Mouse (Mus musculus): ENCODE results near the gene Mael. TPM values are rescaled to one million over a fixed set of nuclear protein-coding genes. Genes with fewer than 3 reads are reported as not detected.

Gene Mael
- polyA plus RNA-seq, 1 experiment from 2014 or later = 0.20 TPM

GRCm38 (mm10) chr1:166253898-166254894 lies 15.6 kb upstream of the Mael start, which contains the start of gene Ildr2:
TSS of gene Ildr2 (plus strand) at chr1:166254139.
- Histone ChIP-seq H3K27me3 (ENCODE audit: control insufficient read depth, insufficient read depth, low read length) (peaks cover 8% of the 10 kb centered on the region; the same call in 1 of the 2 replicates), H3K9ac (peak within 1 kb of the TSS; percentile 63), H3K9me3 (ENCODE audit: control insufficient read depth, low read length) (no peaks in the 10 kb centered on the region), H3K27ac (peak within 1 kb of the TSS; percentile 28; the same call in 1 of the 2 replicates), H3K36me3 (replicated peaks; ENCODE audit: control insufficient read depth, insufficient read depth) (no peaks in the 10 kb centered on the region), H3K4me2 (replicated peaks) (peak within 1 kb of the TSS; percentile 90), H3K4me1 (replicated peaks; ENCODE audit: control insufficient read depth, insufficient read depth, low read length) (peaks cover 29% of the 10 kb centered on the region), H3K4me3 (replicated peaks; ENCODE audit: low read length) (peak within 1 kb of the TSS; percentile 41)
- under 1% methylated on average over 57 of the region's 72 CpGs for WGBS
- peak; percentile 74 for ATAC-seq (ENCODE audit: low FRiP score)
- DNase-seq (ENCODE audit: low spot score) = peak; percentile 65

DNA sequence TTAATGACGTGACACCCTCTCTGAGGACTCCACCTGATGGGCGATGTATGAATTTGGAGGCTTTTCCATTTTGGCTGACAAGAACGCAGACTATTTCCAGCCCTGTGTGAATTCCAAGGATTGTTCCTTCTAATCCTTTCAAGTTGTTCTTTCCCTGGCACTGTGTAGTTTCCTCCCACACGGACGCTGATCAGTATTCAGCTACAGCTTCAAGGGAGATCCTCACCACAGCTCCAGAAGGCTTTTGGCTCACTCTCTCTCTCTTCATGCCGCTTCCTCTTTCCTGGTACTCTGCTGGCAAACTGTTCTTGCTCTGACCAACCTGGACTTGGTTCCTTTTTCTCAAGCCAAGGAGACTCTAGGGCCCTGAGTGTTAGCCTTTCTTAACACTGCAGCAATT lies 5.7 kb upstream of the Mael start:
- DNase-seq (ENCODE audit: low spot score) = no peak

DNA sequence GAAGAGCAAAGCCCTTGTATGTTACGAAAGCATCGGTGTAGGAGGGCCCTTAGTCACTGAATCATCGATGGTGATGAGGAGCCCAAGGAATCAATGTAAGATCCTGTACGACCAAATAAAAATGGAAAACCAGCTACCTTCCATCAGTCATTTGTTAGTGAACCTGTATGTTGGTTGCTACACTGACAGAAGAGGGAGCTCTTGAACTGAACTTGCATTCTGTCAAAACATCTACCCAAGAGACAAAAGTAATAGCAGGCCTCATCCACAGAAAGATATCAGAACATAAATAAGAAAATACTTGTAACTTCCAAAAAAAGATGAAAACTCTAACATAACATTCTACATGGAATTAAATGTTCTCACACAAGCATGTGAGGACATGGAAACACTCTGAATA lies 24.4 kb downstream of the Mael start:
- no peaks in the 10 kb centered on the region for H3K9me3 ChIP-seq (ENCODE audit: control insufficient read depth, low read length)
- no peaks in the 10 kb centered on the region for H3K36me3 ChIP-seq (replicated peaks; ENCODE audit: control insufficient read depth, insufficient read depth)
- H3K4me2 ChIP-seq (replicated peaks) = no peak overlapping the region
- ATAC-seq (ENCODE audit: low FRiP score) (no peak), DNase-seq (ENCODE audit: low spot score) (no peak)
- H3K4me3 ChIP-seq (replicated peaks; ENCODE audit: low read length) = no peak overlapping the region
- no peak overlapping the region for H3K9ac ChIP-seq
- no peaks in the 10 kb centered on the region for H3K4me1 ChIP-seq (replicated peaks; ENCODE audit: control insufficient read depth, insufficient read depth, low read length)
- no peak overlapping the region for H3K27ac ChIP-seq
- WGBS = 81% methylated on average over 4 of the region's 4 CpGs
- no peaks in the 10 kb centered on the region for H3K27me3 ChIP-seq (ENCODE audit: control insufficient read depth, insufficient read depth, low read length)

More for the DNA sequence above, 5.7 kb upstream of the Mael start:
- Histone ChIP-seq H3K9ac (no peak overlapping the region), H3K4me2 (replicated peaks) (no peak overlapping the region), H3K27me3 (ENCODE audit: control insufficient read depth, insufficient read depth, low read length) (no peaks in the 10 kb centered on the region), H3K9me3 (ENCODE audit: control insufficient read depth, low read length) (no peaks in the 10 kb centered on the region), H3K36me3 (replicated peaks; ENCODE audit: control insufficient read depth, insufficient read depth) (no peaks in the 10 kb centered on the region), H3K27ac (no peak overlapping the region), H3K4me1 (replicated peaks; ENCODE audit: control insufficient read depth, insufficient read depth, low read length) (no peaks in the 10 kb centered on the region), H3K4me3 (replicated peaks; ENCODE audit: low read length) (no peak overlapping the region)
- ATAC-seq (ENCODE audit: low FRiP score) = no peak
- WGBS = 75% methylated on average over 6 of the region's 6 CpGs

DNA sequence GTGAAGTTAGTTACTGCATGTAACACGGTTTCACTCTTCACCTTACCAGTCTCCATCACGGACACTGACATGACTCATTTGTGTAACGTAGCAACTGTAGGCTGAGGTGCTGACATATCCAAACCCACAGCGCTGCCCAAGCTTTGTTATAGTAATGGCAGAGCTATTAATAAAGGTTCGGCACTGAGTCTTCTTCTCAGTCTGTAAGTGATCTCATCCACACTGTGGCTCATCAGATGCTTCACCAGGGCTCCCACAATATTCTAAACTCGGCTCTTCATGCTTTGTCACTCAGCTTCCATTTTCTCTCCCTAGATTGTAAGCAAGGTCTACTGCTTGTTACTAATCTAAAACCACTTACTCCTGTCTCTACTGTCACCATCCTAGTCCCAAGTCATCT lies 29.2 kb downstream of the Mael start:
- H3K4me2 ChIP-seq (replicated peaks) = no peak overlapping the region
- no peak overlapping the region for H3K27ac ChIP-seq
- H3K4me3 ChIP-seq (replicated peaks; ENCODE audit: low read length) = no peak overlapping the region
- 87% methylated on average over 6 of the region's 6 CpGs for WGBS
- no peaks in the 10 kb centered on the region for H3K4me1 ChIP-seq (replicated peaks; ENCODE audit: control insufficient read depth, insufficient read depth, low read length)
- no peaks in the 10 kb centered on the region for H3K36me3 ChIP-seq (replicated peaks; ENCODE audit: control insufficient read depth, insufficient read depth)
- no peak for ATAC-seq (ENCODE audit: low FRiP score)
- H3K9me3 ChIP-seq (ENCODE audit: control insufficient read depth, low read length) = no peaks in the 10 kb centered on the region
- H3K27me3 ChIP-seq (ENCODE audit: control insufficient read depth, insufficient read depth, low read length) = no peaks in the 10 kb centered on the region
- no peak overlapping the region for H3K9ac ChIP-seq
- DNase-seq (ENCODE audit: low spot score) = no peak

DNA sequence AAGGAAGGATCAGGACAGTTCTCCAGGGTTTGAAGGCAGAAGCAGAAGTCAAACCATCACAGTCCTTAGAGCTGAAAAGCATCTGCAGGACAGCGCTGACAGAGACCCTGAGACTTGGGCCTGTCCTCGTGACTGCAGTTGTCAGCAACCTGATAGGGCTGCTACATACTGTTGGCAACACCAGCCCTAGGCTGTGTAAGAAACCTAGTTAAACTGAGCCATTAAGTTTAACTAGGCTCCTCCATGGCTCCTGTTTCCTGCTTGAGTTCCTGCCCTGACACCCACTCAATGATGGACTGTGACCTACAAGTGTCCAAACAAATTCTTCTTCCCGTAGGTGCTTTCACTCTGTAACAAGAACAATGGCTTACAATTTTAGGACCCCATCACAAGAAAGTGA lies 33.4 kb downstream of the Mael start:
- Histone ChIP-seq H3K4me1 (replicated peaks; ENCODE audit: control insufficient read depth, insufficient read depth, low read length) (no peaks in the 10 kb centered on the region), H3K9ac (no peak overlapping the region), H3K4me2 (replicated peaks) (no peak overlapping the region), H3K9me3 (ENCODE audit: control insufficient read depth, low read length) (no peaks in the 10 kb centered on the region), H3K4me3 (replicated peaks; ENCODE audit: low read length) (no peak overlapping the region), H3K27ac (no peak overlapping the region), H3K36me3 (replicated peaks; ENCODE audit: control insufficient read depth, insufficient read depth) (no peaks in the 10 kb centered on the region), H3K27me3 (ENCODE audit: control insufficient read depth, insufficient read depth, low read length) (no peaks in the 10 kb centered on the region)
- ATAC-seq (ENCODE audit: low FRiP score) (no peak), DNase-seq (ENCODE audit: low spot score) (no peak)
- WGBS = 86% methylated on average over 3 of the region's 3 CpGs

DNA sequence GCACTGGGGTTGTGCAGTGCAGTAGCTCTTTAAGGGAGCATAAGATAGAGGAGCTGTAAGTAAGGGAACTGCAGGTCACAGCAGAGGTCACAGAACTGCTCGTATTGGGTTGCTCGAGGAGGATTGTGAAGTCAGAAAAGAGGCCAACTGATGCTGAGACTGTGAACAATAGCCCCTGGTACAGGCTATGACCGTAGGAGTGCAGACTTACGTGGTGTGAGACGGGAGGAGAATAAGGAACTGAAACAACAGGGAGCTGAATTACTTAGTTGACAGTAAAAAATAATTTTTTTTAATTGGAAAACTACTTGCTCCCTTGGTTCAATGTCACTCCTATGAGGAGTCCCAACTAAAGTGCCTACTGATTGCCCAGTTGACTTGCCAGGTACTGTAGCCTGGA lies 34.4 kb downstream of the Mael start:
- Histone ChIP-seq H3K27me3 (ENCODE audit: control insufficient read depth, insufficient read depth, low read length) (no peaks in the 10 kb centered on the region), H3K9me3 (ENCODE audit: control insufficient read depth, low read length) (no peaks in the 10 kb centered on the region), H3K4me2 (replicated peaks) (no peak overlapping the region), H3K9ac (no peak overlapping the region), H3K27ac (no peak overlapping the region), H3K36me3 (replicated peaks; ENCODE audit: control insufficient read depth, insufficient read depth) (no peaks in the 10 kb centered on the region), H3K4me1 (replicated peaks; ENCODE audit: control insufficient read depth, insufficient read depth, low read length) (no peaks in the 10 kb centered on the region), H3K4me3 (replicated peaks; ENCODE audit: low read length) (no peak overlapping the region)
- no peak for ATAC-seq (ENCODE audit: low FRiP score)
- 22% methylated on average over 5 of the region's 5 CpGs for WGBS
- no peak for DNase-seq (ENCODE audit: low spot score)

DNA sequence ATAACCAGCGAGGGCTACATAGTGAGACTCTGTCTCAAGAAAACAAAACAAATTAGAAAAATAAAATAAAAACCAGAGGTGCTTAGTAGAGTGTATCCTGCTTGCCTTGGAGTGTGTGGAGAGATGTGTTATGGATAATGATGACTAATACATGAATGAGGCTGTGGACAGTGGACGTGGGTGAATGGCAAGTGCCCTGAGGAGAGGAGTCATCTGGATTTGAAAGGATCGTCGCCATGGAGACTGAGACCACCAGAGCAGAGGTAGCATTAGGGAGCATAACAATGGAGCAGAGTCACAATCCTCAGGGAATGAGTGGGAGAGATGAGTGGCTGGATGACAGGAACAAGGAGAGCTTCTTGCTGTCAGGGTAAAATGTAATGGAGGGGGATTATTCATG lies 48.7 kb downstream of the Mael start:
- H3K36me3 ChIP-seq (replicated peaks; ENCODE audit: control insufficient read depth, insufficient read depth) = no peaks in the 10 kb centered on the region
- 50% methylated on average over 4 of the region's 4 CpGs for WGBS
- no peak overlapping the region for H3K9ac ChIP-seq
- DNase-seq (ENCODE audit: low spot score) (no peak), ATAC-seq (ENCODE audit: low FRiP score) (no peak)
- no peaks in the 10 kb centered on the region for H3K9me3 ChIP-seq (ENCODE audit: control insufficient read depth, low read length)
- H3K27me3 ChIP-seq (ENCODE audit: control insufficient read depth, insufficient read depth, low read length) = no peaks in the 10 kb centered on the region
- no peak overlapping the region for H3K4me3 ChIP-seq (replicated peaks; ENCODE audit: low read length)
- no peaks in the 10 kb centered on the region for H3K4me1 ChIP-seq (replicated peaks; ENCODE audit: control insufficient read depth, insufficient read depth, low read length)
- H3K4me2 ChIP-seq (replicated peaks) = no peak overlapping the region
- no peak overlapping the region for H3K27ac ChIP-seq

GRCm38 (mm10) chr1:166185357-166185756 lies 53.2 kb downstream of the Mael start:
- ATAC-seq (ENCODE audit: low FRiP score) = no peak
- H3K4me3 ChIP-seq (replicated peaks; ENCODE audit: low read length) = no peak overlapping the region
- DNase-seq (ENCODE audit: low spot score) = no peak

GRCm38 (mm10) chr1:166184391-166185229 lies 53.9 kb downstream of the Mael start:
- H3K9ac ChIP-seq = no peak overlapping the region
- H3K4me2 ChIP-seq (replicated peaks) = no peak overlapping the region
- no peaks in the 10 kb centered on the region for H3K9me3 ChIP-seq (ENCODE audit: control insufficient read depth, low read length)
- DNase-seq (ENCODE audit: low spot score) = no peak
- ATAC-seq (ENCODE audit: low FRiP score) = no peak
- WGBS = 85% methylated on average over 22 of the region's 22 CpGs
- no peaks in the 10 kb centered on the region for H3K36me3 ChIP-seq (replicated peaks; ENCODE audit: control insufficient read depth, insufficient read depth)
- H3K27ac ChIP-seq = no peak overlapping the region
- H3K4me1 ChIP-seq (replicated peaks; ENCODE audit: control insufficient read depth, insufficient read depth, low read length) = 0 out of 2 replicates have a peak, but pooled peaks cover 3% of the 10 kb centered on the region
- H3K4me3 ChIP-seq (replicated peaks; ENCODE audit: low read length) = no peak overlapping the region
- 0 out of 2 replicates have a peak, but pooled peaks cover 3% of the 10 kb centered on the region for H3K27me3 ChIP-seq (ENCODE audit: control insufficient read depth, insufficient read depth, low read length)

More at GRCm38 (mm10) chr1:166185357-166185756, 53.2 kb downstream of the Mael start:
- Histone ChIP-seq H3K27ac (no peak overlapping the region), H3K9me3 (ENCODE audit: control insufficient read depth, low read length) (no peaks in the 10 kb centered on the region), H3K36me3 (replicated peaks; ENCODE audit: control insufficient read depth, insufficient read depth) (no peaks in the 10 kb centered on the region), H3K4me1 (replicated peaks; ENCODE audit: control insufficient read depth, insufficient read depth, low read length) (0 out of 2 replicates have a peak, but pooled peaks cover 3% of the 10 kb centered on the region), H3K4me2 (replicated peaks) (no peak overlapping the region), H3K9ac (no peak overlapping the region), H3K27me3 (ENCODE audit: control insufficient read depth, insufficient read depth, low read length) (0 out of 2 replicates have a peak, but pooled peaks cover 3% of the 10 kb centered on the region)
- WGBS = 74% methylated on average over 5 of the region's 5 CpGs

Data from hindbrain, embryonic 14.5 days (tissue).